Mouse (Mus musculus): ENCODE measurements at regions not wholly inside any gene's neighbourhood (a gene's known extent, or its start where the extent isn't known, plus 50 kb on each side); places are given as distances from the start of the nearest gene placed in this dataset.
A peak's percentile ranks its signal among the peaks of the same experiment; 100 is the strongest.

- no peak for ATAC-seq (replicated peaks in 1 of 2; ENCODE audit: insufficient read depth in 1 of 2, low FRiP score in 2 of 2, low TSS enrichment in 1 of 2, low read depth in 1 of 2, poor library complexity in 2 of 2, severe bottlenecking in 2 of 2)
Measured at GRCm38 (mm10) chr10:42102320-42102719, 84.1 kb upstream of the Armc2 start.

DNA sequence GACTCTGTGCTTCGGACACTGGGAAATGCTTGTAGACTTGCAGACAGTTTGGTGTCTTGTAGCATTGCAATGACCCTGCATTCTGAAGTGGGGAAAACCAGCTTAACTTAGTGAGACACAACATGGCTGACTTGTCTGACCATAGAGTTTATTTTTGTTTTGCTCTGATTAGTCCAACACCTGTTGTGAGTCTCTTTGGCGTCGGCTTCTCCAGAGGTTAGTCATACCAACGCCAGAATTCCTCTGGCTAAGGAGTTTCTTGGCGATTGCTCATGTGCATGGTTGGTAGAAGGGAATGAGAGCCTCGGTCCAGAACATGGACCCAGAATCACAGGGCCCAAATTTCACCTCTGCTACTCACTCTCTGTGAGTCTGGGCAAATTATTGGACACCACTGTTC lies 82.9 kb upstream of the Armc2 start:
- no peak for ATAC-seq (replicated peaks in 1 of 2; ENCODE audit: insufficient read depth in 1 of 2, low FRiP score in 2 of 2, low TSS enrichment in 1 of 2, low read depth in 1 of 2, poor library complexity in 2 of 2, severe bottlenecking in 2 of 2)

DNA sequence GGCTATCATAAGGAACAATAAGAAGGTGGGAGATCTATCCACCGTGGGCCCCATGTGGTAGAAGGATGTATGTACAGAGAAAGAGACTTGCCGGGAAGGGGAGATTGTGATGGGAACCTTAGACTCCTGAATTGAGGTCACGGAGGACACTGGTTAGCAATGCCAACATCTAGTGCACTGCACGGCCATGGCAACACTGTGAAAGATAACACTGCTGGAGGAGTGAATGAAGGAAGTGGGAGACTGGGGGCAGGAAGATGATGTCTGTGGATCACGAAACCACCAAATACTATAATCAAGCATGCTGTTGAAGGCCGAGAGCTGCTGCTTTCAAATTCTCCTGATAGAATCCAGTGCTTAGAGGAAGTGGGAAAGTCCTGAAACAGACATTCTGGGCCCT lies 78.7 kb upstream of the Armc2 start:
- peak; percentile 9 to 37; a peak in 1 of 4 replicates for ATAC-seq (replicated peaks in 1 of 2; ENCODE audit: insufficient read depth in 1 of 2, low FRiP score in 2 of 2, low TSS enrichment in 1 of 2, low read depth in 1 of 2, poor library complexity in 2 of 2, severe bottlenecking in 2 of 2)

DNA sequence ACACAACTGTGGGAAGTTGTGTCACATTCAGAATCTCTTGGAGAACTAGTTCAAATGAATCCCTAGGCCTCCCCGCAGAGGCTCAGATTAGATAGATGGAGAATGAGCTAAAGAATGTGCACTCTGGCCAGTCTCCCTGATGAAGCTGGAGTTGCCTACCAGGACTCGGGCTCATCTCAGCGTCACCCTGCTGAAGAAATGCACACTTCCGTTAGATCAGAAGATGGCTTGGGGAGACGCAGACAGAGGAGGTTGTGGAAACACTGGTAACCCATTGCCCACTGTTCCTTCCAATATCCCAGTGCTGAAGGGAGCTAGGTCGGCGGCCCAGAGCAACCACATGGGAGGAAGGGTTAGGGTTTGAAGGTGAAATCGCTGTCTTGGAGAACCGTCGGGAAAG lies 77.7 kb upstream of the Armc2 start:
- no peak for ATAC-seq (replicated peaks in 1 of 2; ENCODE audit: insufficient read depth in 1 of 2, low FRiP score in 2 of 2, low TSS enrichment in 1 of 2, low read depth in 1 of 2, poor library complexity in 2 of 2, severe bottlenecking in 2 of 2)

- ATAC-seq (replicated peaks in 1 of 2; ENCODE audit: insufficient read depth in 1 of 2, low FRiP score in 2 of 2, low TSS enrichment in 1 of 2, low read depth in 1 of 2, poor library complexity in 2 of 2, severe bottlenecking in 2 of 2) = no peak
Measured at GRCm38 (mm10) chr10:42094274-42095000, 76.2 kb upstream of the Armc2 start.

GRCm38 (mm10) chr10:42093176-42093759 lies 75.0 kb upstream of the Armc2 start:
- no peak for ATAC-seq (replicated peaks in 1 of 2; ENCODE audit: insufficient read depth in 1 of 2, low FRiP score in 2 of 2, low TSS enrichment in 1 of 2, low read depth in 1 of 2, poor library complexity in 2 of 2, severe bottlenecking in 2 of 2)

- ATAC-seq (replicated peaks in 1 of 2; ENCODE audit: insufficient read depth in 1 of 2, low FRiP score in 2 of 2, low TSS enrichment in 1 of 2, low read depth in 1 of 2, poor library complexity in 2 of 2, severe bottlenecking in 2 of 2) = no peak
Measured at GRCm38 (mm10) chr10:42092500-42092899, 74.3 kb upstream of the Armc2 start.

- ATAC-seq (replicated peaks in 1 of 2; ENCODE audit: insufficient read depth in 1 of 2, low FRiP score in 2 of 2, low TSS enrichment in 1 of 2, low read depth in 1 of 2, poor library complexity in 2 of 2, severe bottlenecking in 2 of 2) = no peak
Measured at GRCm38 (mm10) chr10:42091546-42092168, 73.4 kb upstream of the Armc2 start.

DNA sequence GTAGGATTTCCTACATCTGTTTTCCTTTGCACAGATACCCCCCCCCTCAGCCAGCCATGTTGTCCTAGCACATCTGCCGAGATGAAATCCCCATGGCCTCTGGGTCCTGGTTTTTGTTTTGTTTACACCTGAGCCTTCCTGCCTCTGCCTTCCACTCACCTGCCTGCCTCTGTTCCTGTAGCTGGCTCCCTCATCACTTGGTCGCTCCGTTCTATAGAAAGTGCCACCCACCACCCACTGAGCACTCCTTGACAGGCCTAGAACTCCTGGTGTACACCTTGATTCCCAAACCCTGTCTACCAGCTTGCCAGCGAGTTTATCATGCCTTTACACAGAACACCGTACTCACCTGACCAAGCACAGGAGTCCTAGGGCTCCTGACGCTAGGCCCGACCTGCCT lies 72.6 kb upstream of the Armc2 start:
- no peak for ATAC-seq (replicated peaks in 1 of 2; ENCODE audit: insufficient read depth in 1 of 2, low FRiP score in 2 of 2, low TSS enrichment in 1 of 2, low read depth in 1 of 2, poor library complexity in 2 of 2, severe bottlenecking in 2 of 2)

- no peak for ATAC-seq (replicated peaks in 1 of 2; ENCODE audit: insufficient read depth in 1 of 2, low FRiP score in 2 of 2, low TSS enrichment in 1 of 2, low read depth in 1 of 2, poor library complexity in 2 of 2, severe bottlenecking in 2 of 2)
Measured at GRCm38 (mm10) chr10:42090147-42090546, 71.9 kb upstream of the Armc2 start.

- ATAC-seq (replicated peaks in 1 of 2; ENCODE audit: insufficient read depth in 1 of 2, low FRiP score in 2 of 2, low TSS enrichment in 1 of 2, low read depth in 1 of 2, poor library complexity in 2 of 2, severe bottlenecking in 2 of 2) = no peak
Measured at GRCm38 (mm10) chr10:42089686-42090085, 71.4 kb upstream of the Armc2 start.

DNA sequence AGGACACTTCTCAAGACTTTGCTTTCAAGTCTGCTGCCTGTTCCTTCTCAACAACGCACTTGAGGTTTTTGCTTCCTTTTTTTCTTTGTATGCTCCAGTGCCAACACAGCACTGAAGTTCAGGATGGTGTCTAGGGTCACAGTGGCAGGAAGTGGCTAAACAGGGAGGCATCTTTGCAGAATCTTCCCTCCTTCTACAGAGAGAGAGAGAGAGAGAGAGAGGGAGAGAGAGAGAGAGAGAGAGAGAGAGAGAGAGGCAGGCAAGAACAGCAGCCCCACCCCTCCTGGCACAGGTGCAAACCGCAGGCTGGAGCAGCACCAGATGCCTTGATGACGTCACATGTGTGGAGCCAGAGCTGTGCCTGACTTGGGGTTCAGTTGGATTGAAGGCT lies 71.0 kb upstream of the Armc2 start:
- ATAC-seq (replicated peaks in 1 of 2; ENCODE audit: insufficient read depth in 1 of 2, low FRiP score in 2 of 2, low TSS enrichment in 1 of 2, low read depth in 1 of 2, poor library complexity in 2 of 2, severe bottlenecking in 2 of 2) = peak; percentile 78 to 87

- ATAC-seq (replicated peaks in 1 of 2; ENCODE audit: insufficient read depth in 1 of 2, low FRiP score in 2 of 2, low TSS enrichment in 1 of 2, low read depth in 1 of 2, poor library complexity in 2 of 2, severe bottlenecking in 2 of 2) = 0 out of 4 replicates have a peak, but pooled peaks of 1 of the 2 experiments have one; percentile 2
Measured at GRCm38 (mm10) chr10:42088570-42089234, 70.5 kb upstream of the Armc2 start.

- no peak for ATAC-seq (replicated peaks in 1 of 2; ENCODE audit: insufficient read depth in 1 of 2, low FRiP score in 2 of 2, low TSS enrichment in 1 of 2, low read depth in 1 of 2, poor library complexity in 2 of 2, severe bottlenecking in 2 of 2)
Measured at GRCm38 (mm10) chr10:42087906-42088305, 69.7 kb upstream of the Armc2 start.

- no peak for ATAC-seq (replicated peaks in 1 of 2; ENCODE audit: insufficient read depth in 1 of 2, low FRiP score in 2 of 2, low TSS enrichment in 1 of 2, low read depth in 1 of 2, poor library complexity in 2 of 2, severe bottlenecking in 2 of 2)
Measured at GRCm38 (mm10) chr10:42086691-42087090, 68.4 kb upstream of the Armc2 start.

- ATAC-seq (replicated peaks in 1 of 2; ENCODE audit: insufficient read depth in 1 of 2, low FRiP score in 2 of 2, low TSS enrichment in 1 of 2, low read depth in 1 of 2, poor library complexity in 2 of 2, severe bottlenecking in 2 of 2) = no peak
Measured at GRCm38 (mm10) chr10:42085295-42085694, 67.1 kb upstream of the Armc2 start.

GRCm38 (mm10) chr10:42082227-42082840 lies 64.1 kb upstream of the Armc2 start:
- ATAC-seq (replicated peaks in 1 of 2; ENCODE audit: insufficient read depth in 1 of 2, low FRiP score in 2 of 2, low TSS enrichment in 1 of 2, low read depth in 1 of 2, poor library complexity in 2 of 2, severe bottlenecking in 2 of 2) = no peak

- no peak for ATAC-seq (replicated peaks in 1 of 2; ENCODE audit: insufficient read depth in 1 of 2, low FRiP score in 2 of 2, low TSS enrichment in 1 of 2, low read depth in 1 of 2, poor library complexity in 2 of 2, severe bottlenecking in 2 of 2)
Measured at GRCm38 (mm10) chr10:42079775-42080174, 61.5 kb upstream of the Armc2 start.

All from hematopoietic stem cell, adult 5-6 weeks (primary cell).